Mouse (Mus musculus): Measurements from ENCODE around the gene Ino80.

The Ino80 gene

GRCm38 (mm10) chr2:119324576-119325318 lies 152.7 kb downstream of the Ino80 start:
- DNase-seq (ENCODE audit: low read depth, low spot score): peak; percentile 82

- DNase-seq (ENCODE audit: low read depth, low spot score): no peak
These were observed 153.5 kb downstream of the Ino80 start for GRCm38 (mm10) chr2:119323866-119324575.

All from ZHBTc4 (cell line).